Mouse (Mus musculus) adrenal gland (tissue): Measurements from ENCODE around the gene Tmem108.

Source experiments
- intact Hi-C: fragments of 180-260 bp; cut with DNase I; formaldehyde crosslinking; loops from one replicate; pipeline ENCODE4 v1.15.1; 2025

Tmem108 gene

GRCm38 (mm10) chr9:103504646-103505045 is 257.0 kb downstream of the Tmem108 start:
- intact Hi-C loops, result no loop called here

GRCm38 (mm10) chr9:103503586-103504298 is 257.9 kb downstream of the Tmem108 start:
- intact Hi-C loops, result no loop called here

- intact Hi-C loops, result no loop called here
Measured at GRCm38 (mm10) chr9:103502655-103503054, 259.0 kb downstream of the Tmem108 start.

DNA sequence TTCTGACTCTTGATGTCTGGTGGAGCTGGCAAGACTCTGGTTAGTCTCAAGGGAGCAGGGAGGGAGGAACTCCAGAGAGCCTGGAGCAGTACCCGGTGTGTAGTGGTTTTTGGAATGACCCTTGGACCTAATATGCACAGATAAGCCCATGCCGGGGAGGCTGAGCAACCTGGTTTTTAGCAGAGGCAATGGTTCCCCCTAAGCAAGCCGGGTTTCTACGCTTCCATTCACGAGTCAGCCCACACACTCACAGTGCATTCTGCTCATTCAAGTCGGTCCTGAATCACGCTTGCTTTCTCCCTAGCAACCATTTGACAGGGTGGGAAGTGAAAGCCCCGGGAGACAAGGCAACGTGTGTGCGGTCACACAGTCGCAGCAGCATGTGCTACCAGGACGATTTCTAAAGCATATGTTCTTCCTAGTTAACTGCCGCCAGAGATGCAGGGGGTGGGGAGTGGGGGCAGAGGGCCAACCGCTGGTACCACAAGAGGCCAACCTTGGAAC is 259.7 kb downstream of the Tmem108 start:
- intact Hi-C loops, result no loop called here

DNA sequence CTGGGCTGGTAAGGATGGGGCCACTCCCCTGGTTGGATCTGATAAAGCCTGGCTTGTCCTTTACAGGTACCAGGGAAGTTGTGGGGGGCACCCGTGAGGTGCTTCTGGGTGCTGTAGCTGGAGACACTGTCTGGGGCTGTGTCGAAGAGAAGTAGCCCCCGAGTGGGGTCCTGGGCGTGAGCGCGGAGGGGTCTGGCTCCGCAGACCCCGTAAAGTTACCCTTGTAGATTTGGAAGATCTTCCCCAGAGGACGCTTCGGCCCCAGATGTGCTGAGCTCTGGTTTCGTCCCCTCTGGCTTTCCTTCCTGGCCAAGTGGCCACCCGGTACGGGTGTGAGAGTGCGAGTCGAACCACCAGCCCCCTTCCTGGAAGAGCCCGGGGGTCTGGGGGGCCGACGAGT is 262.3 kb downstream of the Tmem108 start:
- intact Hi-C loops, result no loop called here

DNA sequence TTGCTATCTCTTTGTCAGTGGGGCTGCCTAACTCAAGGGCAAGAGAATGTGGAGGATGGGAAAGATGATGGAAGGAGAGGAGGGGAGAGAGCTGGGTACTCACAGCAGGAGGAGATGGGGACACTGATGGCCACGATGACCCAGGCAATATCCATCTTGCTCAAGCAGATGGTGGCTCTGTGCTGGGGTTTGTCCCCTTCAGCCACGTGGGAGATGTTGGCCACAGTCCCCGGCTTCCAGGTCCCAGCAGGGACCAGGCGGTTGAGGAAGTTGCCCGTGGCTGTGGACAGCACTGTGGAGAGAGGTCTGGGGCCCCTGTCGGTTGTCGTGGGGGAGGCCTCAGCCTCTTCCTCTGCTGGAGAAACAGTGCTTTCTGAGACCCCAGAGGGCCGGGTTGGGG is 262.9 kb downstream of the Tmem108 start:
- intact Hi-C loops, result no loop called here

DNA sequence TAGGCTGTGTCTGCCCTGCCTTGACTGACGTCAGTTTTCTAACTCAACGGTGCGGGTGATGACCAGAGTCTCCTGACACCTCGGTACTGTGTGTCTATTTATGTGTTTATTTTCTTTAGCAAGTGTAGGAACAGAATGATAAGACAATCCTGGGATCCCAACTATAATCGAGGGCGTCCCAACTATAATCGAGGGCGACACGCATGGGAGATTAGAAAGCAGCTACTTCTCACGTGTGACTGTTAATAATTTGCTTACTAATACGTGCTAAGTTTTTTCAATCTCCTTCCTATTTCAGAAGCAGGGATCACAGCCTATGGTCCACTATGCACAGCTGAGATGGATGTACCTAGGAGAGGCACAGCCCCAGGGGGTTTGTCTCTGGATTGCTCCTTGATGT is 266.2 kb downstream of the Tmem108 start:
- intact Hi-C loops, result no loop called here

DNA sequence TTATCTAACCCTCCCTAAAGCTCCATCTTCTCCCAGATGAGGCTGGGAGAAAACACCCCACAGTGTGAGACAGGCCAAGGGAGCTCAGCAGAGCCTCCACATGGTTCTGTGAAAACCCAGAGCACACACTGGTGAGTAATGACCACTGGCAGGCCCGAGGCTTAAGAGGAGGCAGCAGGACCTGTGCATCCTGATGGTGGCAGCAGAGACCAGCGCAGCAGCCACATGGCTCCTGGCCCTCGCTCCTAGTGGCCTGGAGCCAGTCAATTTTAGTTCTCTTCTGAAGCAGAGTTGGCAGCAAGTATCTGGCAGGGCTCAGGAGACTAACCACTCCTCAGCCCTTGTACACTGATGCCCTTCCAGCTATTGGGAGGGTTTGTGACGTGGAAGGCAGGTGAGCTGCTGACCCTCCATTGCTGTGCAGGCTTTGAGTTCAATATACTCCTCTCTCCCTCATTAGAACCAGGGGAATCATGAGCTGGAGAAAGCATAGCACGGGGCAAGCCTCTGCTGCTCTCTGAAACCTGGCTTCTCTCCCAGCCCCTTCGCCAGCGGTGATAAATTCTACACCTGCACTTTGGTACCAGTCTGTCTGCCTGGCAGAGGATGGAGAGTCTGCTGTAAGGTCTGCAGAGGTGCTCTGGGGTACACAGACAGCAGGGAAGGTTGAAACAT is 267.2 kb downstream of the Tmem108 start:
- intact Hi-C loops, result loop anchor here (5.0 kb wide), 2 partner anchors 133 to 263 kb away; no protein-coding TSS in a partner anchor

GRCm38 (mm10) chr9:103491985-103492384 is 269.7 kb downstream of the Tmem108 start:
- intact Hi-C loops, result loop anchor here (2.0 to 5.0 kb wide), 3 partner anchors 135 to 505 kb away; no protein-coding TSS in a partner anchor

GRCm38 (mm10) chr9:103490439-103490838 is 271.2 kb downstream of the Tmem108 start:
- intact Hi-C loops, result loop anchor here (2.0 to 5.0 kb wide), 3 partner anchors 137 to 506 kb away; no protein-coding TSS in a partner anchor

GRCm38 (mm10) chr9:103489883-103490282 is 271.8 kb downstream of the Tmem108 start:
- intact Hi-C loops, result loop anchor here (2.0 to 5.0 kb wide), 3 partner anchors 137 to 507 kb away; no protein-coding TSS in a partner anchor

- intact Hi-C loops, result no loop called here
Measured at GRCm38 (mm10) chr9:103489096-103489495, 272.5 kb downstream of the Tmem108 start.

GRCm38 (mm10) chr9:103486262-103486661 is 275.4 kb downstream of the Tmem108 start:
- intact Hi-C loops, result no loop called here

- intact Hi-C loops, result no loop called here
Measured at GRCm38 (mm10) chr9:103485606-103486005, 276.0 kb downstream of the Tmem108 start.

DNA sequence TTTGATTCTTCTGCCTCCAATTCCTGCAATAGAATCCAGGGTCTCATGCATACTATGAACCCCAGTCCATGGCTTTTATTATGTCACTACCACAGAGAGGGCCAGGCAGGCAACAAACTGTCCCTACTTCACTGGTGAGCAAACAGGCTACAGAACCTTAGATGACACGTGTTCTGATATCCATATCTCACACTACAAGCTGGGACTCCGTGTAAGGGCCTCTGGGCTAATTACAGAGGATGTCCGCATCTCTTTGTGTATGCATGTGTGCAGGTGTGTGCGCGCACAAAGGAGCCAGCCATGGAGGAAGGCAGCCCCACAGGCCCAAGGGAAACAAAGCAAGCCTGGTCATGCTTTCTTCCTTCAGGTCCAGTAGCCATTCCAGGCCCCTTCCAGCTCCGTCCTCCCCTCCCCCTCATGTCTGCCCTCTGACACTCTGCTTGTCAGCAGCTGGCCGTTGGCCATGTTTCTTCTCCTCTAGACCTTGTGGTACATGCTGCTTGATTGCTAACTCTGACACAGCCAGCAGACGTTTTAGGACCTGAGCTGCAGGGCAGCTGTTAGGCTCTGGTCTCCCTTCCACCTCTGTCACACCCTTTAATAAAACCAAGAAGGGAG is 280.9 kb downstream of the Tmem108 start:
- intact Hi-C loops, result no loop called here

- intact Hi-C loops, result no loop called here
Measured at GRCm38 (mm10) chr9:103480044-103480576, 281.5 kb downstream of the Tmem108 start, which contains the start of gene Bfsp2. Gene Bfsp2 (minus strand): TSS chr9:103480420.

- intact Hi-C loops, result no loop called here
Measured at GRCm38 (mm10) chr9:103475414-103475813, 286.2 kb downstream of the Tmem108 start.

DNA sequence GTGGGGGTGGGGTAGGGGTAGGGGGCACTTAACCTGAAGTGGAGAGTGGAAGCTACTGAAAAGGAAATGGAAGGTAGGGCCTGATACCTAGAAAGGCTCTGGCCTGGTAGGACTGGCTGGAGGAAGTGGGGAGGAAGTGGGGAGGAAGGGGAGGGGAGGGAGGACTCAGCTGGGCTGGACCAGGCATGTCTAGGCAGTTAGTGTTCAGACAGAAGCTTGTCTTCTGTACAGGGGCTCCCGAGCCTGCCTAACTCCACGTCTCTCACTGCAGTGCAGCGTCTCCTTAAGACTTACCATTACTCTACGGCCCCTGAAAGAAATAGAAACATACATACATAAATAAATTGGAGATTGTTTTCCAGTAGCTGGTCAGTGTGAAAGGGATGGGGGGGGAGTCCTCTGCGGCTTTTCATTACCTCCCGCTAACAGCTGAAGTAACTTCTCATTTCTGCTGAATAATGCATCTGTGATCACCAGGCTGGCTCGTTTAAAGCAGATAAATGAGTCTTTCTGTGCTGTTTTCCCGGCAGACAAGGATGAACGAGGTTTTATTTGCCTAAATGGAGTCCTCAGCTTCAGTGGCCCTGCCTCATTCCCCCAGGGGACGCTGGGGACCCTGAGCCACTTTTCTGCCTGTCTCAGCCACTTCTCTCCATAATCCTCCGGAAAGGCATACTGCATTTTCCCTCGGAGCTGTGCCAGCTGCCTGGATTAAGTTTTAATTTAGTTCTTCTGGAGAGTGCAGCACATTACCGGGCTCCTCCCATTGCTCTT is 287.5 kb downstream of the Tmem108 start:
- intact Hi-C loops, result no loop called here

GRCm38 (mm10) chr9:103471784-103472183 is 289.9 kb downstream of the Tmem108 start:
- intact Hi-C loops, result no loop called here

DNA sequence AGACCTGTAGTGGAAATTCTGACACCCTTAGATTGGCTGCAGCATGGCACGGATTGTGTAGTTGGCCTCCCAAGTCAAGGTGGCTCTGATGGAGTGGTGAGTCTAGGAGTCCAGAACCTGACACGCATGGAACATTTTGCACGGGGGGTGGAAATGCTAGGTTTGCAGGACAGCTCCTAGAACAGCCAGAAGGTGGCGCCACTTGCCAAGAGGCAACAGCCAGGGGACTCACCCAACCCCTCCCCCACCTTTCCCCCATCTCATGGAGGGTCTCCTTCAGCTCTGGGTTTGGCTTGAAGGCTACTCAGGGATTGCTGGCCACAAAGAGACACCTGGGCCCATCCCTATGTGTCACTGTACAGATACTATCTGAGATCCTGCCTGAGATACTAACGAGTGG is 292.1 kb downstream of the Tmem108 start:
- intact Hi-C loops, result no loop called here

- intact Hi-C loops, result no loop called here
Measured at GRCm38 (mm10) chr9:103468911-103469310, 292.7 kb downstream of the Tmem108 start.
